Mouse (Mus musculus) embryonic facial prominence, embryonic 13.5 days (tissue): Measurements from ENCODE around the gene Grm4. TPM values are rescaled to one million over a fixed set of nuclear protein-coding genes. Genes with fewer than 3 reads are reported as not detected.
"Not testable (repeated sequence)": the region's sequence is repeated elsewhere in the genome, so short reads cannot be mapped to it uniquely, and the experiment has no call there.

Experiments
- ATAC-seq: fragments of 200-750 bp; cut with Nextera tagmentation; 2 replicates; pipeline ENCODE4 v1.8.0; 2017; ENCODE audit warnings: low read depth; ENCODE audit not compliant: insufficient number of reproducible peaks, insufficient read depth, low FRiP score, low TSS enrichment
- H3K27ac ChIP-seq: fragments of 300-500 bp; sonication (generic); 2 replicates; pipeline ENCODE4 v1.5.1; 2015; ENCODE audit warnings: moderate library complexity, mild to moderate bottlenecking, inconsistent platforms
- H3K27me3 ChIP-seq: fragments of 300-500 bp; sonication (generic); 2 replicates; pipeline ENCODE4 v1.6.1; 2015; ENCODE audit warnings: mild to moderate bottlenecking, inconsistent platforms
- H3K36me3 ChIP-seq: fragments of 300-500 bp; sonication (generic); 2 replicates; pipeline ENCODE4 v1.6.1; 2015; ENCODE audit warnings: mild to moderate bottlenecking, inconsistent platforms
- H3K4me1 ChIP-seq: fragments of 300-500 bp; sonication (generic); 2 replicates; pipeline ENCODE4 v1.6.1; 2015; ENCODE audit warnings: inconsistent platforms
- H3K4me2 ChIP-seq: fragments of 300-500 bp; sonication (generic); 2 replicates; pipeline ENCODE4 v1.6.1; 2015; ENCODE audit warnings: moderate library complexity, mild to moderate bottlenecking, inconsistent platforms
- H3K4me3 ChIP-seq: fragments of 300-500 bp; sonication (generic); 2 replicates; pipeline ENCODE4 v1.5.1; 2015; ENCODE audit warnings: mild to moderate bottlenecking, inconsistent platforms
- H3K9ac ChIP-seq: fragments of 300-500 bp; sonication (generic); 2 replicates; pipeline ENCODE4 v1.6.1; 2015; ENCODE audit warnings: mild to moderate bottlenecking, inconsistent platforms
- H3K9me3 ChIP-seq: fragments of 300-500 bp; sonication (generic); 2 replicates; pipeline ENCODE4 v1.6.1; 2016; ENCODE audit warnings: inconsistent platforms
- WGBS: fragments of 180-500 bp; shearing (Covaris S2); methylation state at CpG from one replicate; pipeline ENCODE4 v1.1.7; 2015; ENCODE audit warnings: mixed read lengths; 5-methylcytosine and 5-hydroxymethylcytosine counted together
- polyA plus RNA-seq: library from polyadenylated mRNA; unstranded; fragments of >200 nt; fragmentation: Nextera tagmentation; extraction: Ambion mirVana; gene quantifications from 2 replicates; pipeline ENCODE4 v1.2.1, GENCODE M21; 2015

Grm4 gene
- polyA plus RNA-seq, 1 experiment from 2014 or later = 0.38 TPM

DNA sequence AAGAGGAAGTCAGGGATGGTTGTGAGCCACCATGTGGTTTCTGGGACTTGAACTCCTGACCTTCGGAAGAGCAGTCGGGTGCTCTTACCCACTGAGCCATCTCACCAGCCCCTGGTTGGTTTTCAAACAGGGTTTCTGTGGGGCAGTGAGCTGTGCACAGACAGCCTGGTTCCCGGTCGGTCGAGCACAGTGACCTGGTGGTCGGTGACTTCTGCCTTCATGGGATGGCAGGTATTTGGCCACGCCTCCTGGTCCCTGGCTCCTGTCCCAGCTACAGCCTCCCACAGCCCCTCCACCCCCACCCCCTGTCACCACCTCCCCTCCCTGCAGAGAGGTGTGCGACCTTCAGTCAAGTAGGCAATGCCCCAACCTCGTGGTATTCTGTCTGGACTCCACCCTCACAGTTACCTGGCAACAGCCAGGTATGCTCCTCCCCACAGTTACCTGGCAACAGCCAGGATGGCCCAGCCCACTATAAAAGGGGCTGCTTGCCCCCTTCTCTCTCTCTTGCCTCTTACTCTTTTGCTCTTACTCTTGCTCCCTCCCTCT, 140.2 kb downstream of the Grm4 start:
- H3K36me3 ChIP-seq, H3K9me3 ChIP-seq, H3K4me2 ChIP-seq, H3K9ac ChIP-seq, H3K27ac ChIP-seq, ATAC-seq, H3K27me3 ChIP-seq, H3K4me1 ChIP-seq, H3K4me3 ChIP-seq: not testable (repeated sequence)
- 72% methylated on average over 9 of the region's 9 CpGs for WGBS

DNA sequence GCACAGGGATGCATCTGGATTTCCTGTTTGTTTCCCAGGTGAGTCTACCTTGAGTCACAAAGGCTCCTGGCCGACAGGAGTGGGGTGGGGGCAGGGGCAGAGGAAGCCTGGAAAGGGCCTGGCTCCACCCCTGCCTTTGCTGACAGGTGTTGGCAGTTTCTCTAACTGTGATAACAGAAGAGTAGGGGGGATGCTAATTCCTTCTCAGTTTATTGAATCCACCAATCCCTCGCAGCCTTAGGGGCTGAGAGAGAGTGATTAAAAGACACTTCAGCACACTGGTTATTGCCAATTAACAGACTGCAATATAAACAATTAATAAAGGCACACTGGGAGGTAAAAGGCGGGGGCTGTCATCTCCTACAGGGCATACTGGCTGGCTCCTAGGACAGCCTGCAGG, 142.2 kb downstream of the Grm4 start:
- no peak overlapping the region for H3K4me2 ChIP-seq
- H3K4me1 ChIP-seq = no peaks in the 10 kb centered on the region
- H3K9me3 ChIP-seq = peaks cover 10% of the 10 kb centered on the region
- WGBS = 36% methylated on average over 3 of the region's 3 CpGs
- no peak overlapping the region for H3K9ac ChIP-seq
- H3K4me3 ChIP-seq = no peak overlapping the region
- no peaks in the 10 kb centered on the region for H3K36me3 ChIP-seq
- no peak for ATAC-seq
- H3K27ac ChIP-seq = no peak overlapping the region
- no peaks in the 10 kb centered on the region for H3K27me3 ChIP-seq

DNA sequence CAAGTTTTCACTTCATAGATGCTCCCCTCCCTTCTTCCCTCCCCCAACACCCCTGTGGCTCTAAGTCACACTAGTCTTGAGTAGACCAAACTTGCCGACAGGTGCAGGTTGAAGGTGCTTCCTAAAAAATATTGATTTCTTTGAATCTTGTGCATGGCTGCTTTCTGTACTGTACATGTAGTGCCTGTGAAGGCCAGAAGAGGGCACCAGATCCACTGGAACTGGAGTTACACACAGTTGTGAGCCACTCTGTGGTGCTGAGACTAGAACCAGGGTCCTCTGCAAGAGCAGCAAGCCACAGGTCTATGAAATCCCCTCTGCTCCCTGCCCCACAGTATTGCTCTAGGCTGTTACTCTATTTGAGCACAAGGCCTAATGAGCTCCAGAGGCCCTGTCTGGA, 144.1 kb downstream of the Grm4 start:
- Histone ChIP-seq H3K4me2 (no peak overlapping the region), H3K4me1 (peaks cover 5% of the 10 kb centered on the region; the same call in 1 of the 2 replicates), H3K27me3 (no peaks in the 10 kb centered on the region), H3K36me3 (no peaks in the 10 kb centered on the region), H3K27ac (no peak overlapping the region), H3K9me3 (peaks cover 10% of the 10 kb centered on the region), H3K4me3 (no peak overlapping the region), H3K9ac (no peak overlapping the region)
- no peak for ATAC-seq
- WGBS = 97% methylated on average over 1 of the region's 1 CpGs

- ATAC-seq = no peak
- no peak overlapping the region for H3K9ac ChIP-seq
- peaks cover 5% of the 10 kb centered on the region; the same call in 1 of the 2 replicates for H3K4me1 ChIP-seq
- WGBS = 72% methylated on average over 5 of the region's 5 CpGs
- H3K9me3 ChIP-seq = peaks cover 10% of the 10 kb centered on the region
- no peak overlapping the region for H3K27ac ChIP-seq
- H3K4me2 ChIP-seq = no peak overlapping the region
- H3K27me3 ChIP-seq = no peaks in the 10 kb centered on the region
- no peak overlapping the region for H3K4me3 ChIP-seq
- H3K36me3 ChIP-seq = no peaks in the 10 kb centered on the region
Measured at GRCm38 (mm10) chr17:27375551-27375950, 145.7 kb downstream of the Grm4 start.

Other genes with a start within 250 kb of the Grm4 start
- gene Hmga1, start 35.1 kb upstream of the Grm4 start, polyA plus RNA-seq = 227 and 258 TPM in 2 replicates
- gene AI413582, start 44.4 kb upstream of the Grm4 start, polyA plus RNA-seq = 21.2 and 21.4 TPM in 2 replicates
- gene Nudt3, start 102.1 kb upstream of the Grm4 start, polyA plus RNA-seq = 116 and 117 TPM in 2 replicates
- not detected in 2 replicates for gene RPS10-NUDT3, start 113.8 kb upstream of the Grm4 start, polyA plus RNA-seq
- gene Rps10, start 115.3 kb upstream of the Grm4 start, polyA plus RNA-seq = 1,114 and 1,137 TPM in 2 replicates
- gene Pacsin1, start 134.1 kb upstream of the Grm4 start, polyA plus RNA-seq = 5.4 and 7.2 TPM in 2 replicates
- 0.28 TPM in 1 of 2 replicates, not detected in the other for gene Spdef, start 207.6 kb upstream of the Grm4 start, polyA plus RNA-seq